Mouse (Mus musculus): ENCODE data around the gene Idua. TPM values are rescaled to one million over a fixed set of nuclear protein-coding genes. Genes with fewer than 3 reads are reported as not detected.

Gene Idua
- polyA plus RNA-seq, 1 experiment: 19.6 TPM

- no peak for DNase-seq (ENCODE audit: low read depth)
These were observed 20.7 kb downstream of the Idua start for GRCm38 (mm10) chr5:108680871-108681270.

- DNase-seq (ENCODE audit: low read depth): no peak
These were observed 29.0 kb downstream of the Idua start for GRCm38 (mm10) chr5:108689091-108689490.

GRCm38 (mm10) chr5:108691152-108691551 lies 31.0 kb downstream of the Idua start:
- DNase-seq (ENCODE audit: low read depth): no peak

GRCm38 (mm10) chr5:108692271-108692670 lies 32.1 kb downstream of the Idua start, which contains the start of gene Fgfrl1:
Gene Fgfrl1 (plus strand): TSS chr5:108692382.
- DNase-seq (ENCODE audit: low read depth): no peak

- DNase-seq (ENCODE audit: low read depth): no peak
These were observed 33.7 kb downstream of the Idua start for GRCm38 (mm10) chr5:108693872-108694288.

GRCm38 (mm10) chr5:108694352-108695261 lies 34.5 kb downstream of the Idua start:
- no peak for DNase-seq (ENCODE audit: low read depth)

GRCm38 (mm10) chr5:108695861-108696260 lies 35.7 kb downstream of the Idua start:
- no peak for DNase-seq (ENCODE audit: low read depth)

- DNase-seq (ENCODE audit: low read depth): no peak
These were observed 36.4 kb downstream of the Idua start for GRCm38 (mm10) chr5:108696542-108696941.

GRCm38 (mm10) chr5:108697341-108697753 lies 37.2 kb downstream of the Idua start:
- no peak for DNase-seq (ENCODE audit: low read depth)

GRCm38 (mm10) chr5:108700346-108700745 lies 40.2 kb downstream of the Idua start:
- DNase-seq (ENCODE audit: low read depth): no peak

GRCm38 (mm10) chr5:108701341-108702021 lies 41.4 kb downstream of the Idua start:
- DNase-seq (ENCODE audit: low read depth): no peak

- DNase-seq (ENCODE audit: low read depth): no peak
These were observed 43.9 kb downstream of the Idua start for GRCm38 (mm10) chr5:108703754-108704626.

- DNase-seq (ENCODE audit: low read depth): no peak
These were observed 47.6 kb downstream of the Idua start for GRCm38 (mm10) chr5:108707758-108708157.

GRCm38 (mm10) chr5:108708419-108708818 lies 48.3 kb downstream of the Idua start:
- no peak for DNase-seq (ENCODE audit: low read depth)

- no peak for DNase-seq (ENCODE audit: low read depth)
These were observed 49.0 kb downstream of the Idua start for GRCm38 (mm10) chr5:108708981-108709731.

- DNase-seq (ENCODE audit: low read depth): no peak
These were observed 51.8 kb downstream of the Idua start for GRCm38 (mm10) chr5:108711968-108712367.

GRCm38 (mm10) chr5:108713096-108713495 lies 53.0 kb downstream of the Idua start:
- DNase-seq (ENCODE audit: low read depth): no peak

- DNase-seq (ENCODE audit: low read depth): no peak
These were observed 53.6 kb downstream of the Idua start for GRCm38 (mm10) chr5:108713691-108714090.

- DNase-seq (ENCODE audit: low read depth): no peak
These were observed 54.0 kb downstream of the Idua start for GRCm38 (mm10) chr5:108714149-108714548.

GRCm38 (mm10) chr5:108715974-108716373 lies 55.8 kb downstream of the Idua start:
- DNase-seq (ENCODE audit: low read depth): no peak

- DNase-seq (ENCODE audit: low read depth): no peak
These were observed 57.9 kb downstream of the Idua start for GRCm38 (mm10) chr5:108718051-108718450.

Data from gonadal fat pad, adult 2 months (tissue).